Mouse (Mus musculus) G1E (cell line): ENCODE results near the gene Frmpd3. TPM values are rescaled to one million over a fixed set of nuclear protein-coding genes. Genes with fewer than 3 reads are reported as not detected.
"Not testable (repeated sequence)": the region's sequence is repeated elsewhere in the genome, so short reads cannot be mapped to it uniquely, and the experiment has no call there.

Source experiments
- ATAC-seq: 2 replicates; pipeline ENCODE4 v1.8.0; 2016; ENCODE audit warnings: mild to moderate bottlenecking; ENCODE audit not compliant: insufficient number of reproducible peaks, poor library complexity, low FRiP score, severe bottlenecking; ENCODE audit errors: extremely low read depth
- DNase-seq: peaks from one replicate; pipeline ENCODE4 v3.0.0; 2012; ENCODE audit warnings: low spot score
- H3K27me3 ChIP-seq: 2 replicates; pipeline ENCODE4 v1.6.1; 2012; ENCODE audit warnings: mild to moderate bottlenecking, low read length, inconsistent platforms; ENCODE audit not compliant: insufficient read depth
- H3K36me3 ChIP-seq: replicated peaks from 2 replicates; pipeline ENCODE3; 2012; ENCODE audit warnings: mild to moderate bottlenecking, inconsistent platforms
- H3K4me1 ChIP-seq: 2 replicates; pipeline ENCODE4 v1.6.1; 2012; ENCODE audit warnings: low read depth, low read length, inconsistent platforms, mixed read lengths; ENCODE audit not compliant: insufficient read depth
- H3K4me3 ChIP-seq: 2 replicates; pipeline ENCODE4 v1.5.1; 2012; ENCODE audit warnings: low read depth, mild to moderate bottlenecking, inconsistent platforms, low read length, moderate library complexity, mixed read lengths
- H3K9me3 ChIP-seq: replicated peaks from 2 replicates; pipeline ENCODE4 v1.6.1; 2012; ENCODE audit warnings: inconsistent platforms
- CTCF ChIP-seq: IDR thresholded peaks from 2 replicates; pipeline ENCODE4 v1.5.1; 2012; ENCODE audit warnings: low read depth, low read length, inconsistent platforms, mixed read lengths
- GATA1 ChIP-seq: IDR thresholded peaks from 2 replicates; pipeline ENCODE4 v1.6.1; 2012; ENCODE audit warnings: borderline replicate concordance, low read length, inconsistent platforms, mixed read lengths
- GATA2 ChIP-seq: IDR thresholded peaks from 2 replicates; pipeline ENCODE4 v1.6.1; 2012; ENCODE audit warnings: low read depth, low read length, inconsistent platforms, borderline replicate concordance
- POLR2AphosphoS5 ChIP-seq: IDR thresholded peaks from 2 replicates; pipeline ENCODE4 v1.6.1; 2012; ENCODE audit warnings: low read depth, low read length, inconsistent platforms; ENCODE audit not compliant: insufficient replicate concordance
- TAL1 ChIP-seq: conservative IDR thresholded peaks from 2 replicates; pipeline ENCODE4 v1.6.1; 2012; ENCODE audit warnings: low read depth, low read length, inconsistent platforms, mixed read lengths
- polyA plus RNA-seq: library from polyadenylated mRNA; stranded (reverse); fragments of >175 nt; gene quantifications from 2 replicates; pipeline ENCODE4 v1.2.3, GENCODE M21; 2012
- total RNA-seq, 2 experiments: library from RNA; stranded (forward) in 1 of 2; stranded (reverse) in 1 of 2; fragments of 200-1000 nt in 1 of 2; fragments of >200 nt in 1 of 2; fragmentation: Nextera tagmentation in 1 of 2; gene quantifications; 2 replicates each; pipeline ENCODE4 v1.2.3; 2014 to 2017

Gene Frmpd3
- total RNA-seq (2014; fragmentation: Nextera tagmentation) (not detected in 2 replicates), total RNA-seq (2017) (0.05 and 0.06 TPM in 2 replicates), polyA plus RNA-seq (not detected in 2 replicates)

GRCm38 (mm10) chrX:140341656-140342392, at the start of gene Frmpd3:
TSS of gene Frmpd3 (plus strand) at chrX:140342263.
- H3K4me3 ChIP-seq: no peak within 1 kb of the TSS
- H3K9me3 ChIP-seq: no peaks in the 10 kb centered on the region
- no peaks in the 10 kb centered on the region for H3K36me3 ChIP-seq
- ATAC-seq (no peak), DNase-seq (no peak)
- no peak for TF ChIP-seq POLR2AphosphoS5
- no peak for TF ChIP-seq GATA1
- no peak for TF ChIP-seq TAL1
- no peak for TF ChIP-seq CTCF
- no peak for TF ChIP-seq GATA2
- peaks cover 21% of the 10 kb centered on the region; the same call in 1 of the 2 replicates for H3K27me3 ChIP-seq
- H3K4me1 ChIP-seq: no peaks in the 10 kb centered on the region

DNA sequence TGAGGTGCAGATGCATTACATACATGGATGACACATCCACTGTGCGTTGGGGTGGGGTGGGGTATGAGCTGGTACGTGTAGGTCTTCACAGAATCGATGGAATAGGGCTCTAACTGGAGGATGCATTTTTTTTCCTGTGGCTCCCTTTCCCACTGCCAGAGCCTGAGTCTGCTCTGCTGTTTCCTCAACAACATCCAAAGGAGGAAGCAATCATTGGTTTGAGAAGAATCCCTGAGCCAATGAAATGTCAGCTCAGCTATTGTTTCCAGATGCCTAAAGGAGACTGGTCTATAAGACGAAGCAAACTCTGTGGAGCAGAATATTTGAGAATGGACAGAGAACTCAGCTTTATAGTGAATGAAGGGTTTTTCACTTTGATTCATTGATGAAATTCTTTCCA, 38.3 kb upstream of the Frmpd3 start:
- DNase-seq (no peak), ATAC-seq (no peak)
- no peak for TF ChIP-seq GATA1
- TF ChIP-seq GATA2: no peak
- no peak for TF ChIP-seq POLR2AphosphoS5
- no peak for TF ChIP-seq TAL1
- TF ChIP-seq CTCF: no peak
- Histone ChIP-seq H3K4me3 (no peak overlapping the region), H3K36me3 (no peaks in the 10 kb centered on the region), H3K9me3 (no peaks in the 10 kb centered on the region), H3K27me3 (no peaks in the 10 kb centered on the region), H3K4me1 (no peaks in the 10 kb centered on the region)

DNA sequence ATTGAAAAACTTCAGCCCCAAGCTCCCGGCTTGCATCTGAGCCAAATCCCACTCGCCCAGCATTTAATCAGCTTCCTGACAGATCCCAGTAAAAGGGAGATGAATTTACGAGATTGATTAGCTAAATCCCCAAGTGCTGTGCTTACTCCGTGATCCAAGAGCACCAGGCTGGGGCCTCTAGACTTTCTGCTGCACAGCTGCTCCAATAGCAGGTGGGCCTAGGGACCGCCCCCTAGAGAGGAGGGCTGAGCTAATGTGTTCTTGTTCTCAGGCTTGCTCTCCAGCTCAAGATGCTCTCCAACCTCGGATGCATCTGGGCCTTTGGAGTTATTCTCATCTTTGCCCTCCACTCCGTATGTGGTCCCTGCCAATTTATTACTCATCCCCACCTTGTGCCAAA, 36.4 kb upstream of the Frmpd3 start:
- Histone ChIP-seq H3K36me3 (no peaks in the 10 kb centered on the region), H3K9me3 (no peaks in the 10 kb centered on the region), H3K4me1 (no peaks in the 10 kb centered on the region), H3K4me3 (no peak overlapping the region), H3K27me3 (no peaks in the 10 kb centered on the region)
- TF ChIP-seq GATA1 (no peak), CTCF (no peak), TAL1 (no peak), GATA2 (no peak), POLR2AphosphoS5 (no peak)
- ATAC-seq: no peak
- no peak for DNase-seq

DNA sequence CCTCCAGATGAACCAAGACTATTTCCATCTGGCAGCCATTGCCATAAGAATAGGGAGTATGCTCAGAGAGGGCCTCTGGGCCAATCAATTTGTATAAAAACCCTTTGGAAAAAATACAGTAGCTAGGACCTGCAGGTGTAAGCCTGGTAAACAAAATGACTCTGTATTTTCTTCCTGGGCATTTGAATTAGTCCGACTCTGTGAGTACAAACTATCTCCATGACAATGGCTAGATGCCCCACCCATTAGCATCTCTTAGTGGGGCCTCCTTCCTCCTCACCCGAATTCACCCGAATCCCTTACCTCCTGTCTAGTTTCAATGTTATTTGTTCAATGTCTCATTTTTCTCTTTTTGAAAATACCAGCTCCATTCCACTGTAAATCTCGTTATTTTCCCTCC, 24.1 kb upstream of the Frmpd3 start:
- Histone ChIP-seq H3K4me1 (no peaks in the 10 kb centered on the region), H3K36me3 (no peaks in the 10 kb centered on the region), H3K9me3 (no peaks in the 10 kb centered on the region), H3K4me3 (no peak overlapping the region), H3K27me3 (no peaks in the 10 kb centered on the region)
- DNase-seq (no peak), ATAC-seq (no peak)
- no peak for TF ChIP-seq CTCF
- TF ChIP-seq TAL1: no peak
- TF ChIP-seq POLR2AphosphoS5: no peak
- TF ChIP-seq GATA1: no peak
- no peak for TF ChIP-seq GATA2

GRCm38 (mm10) chrX:140319131-140319530, 22.9 kb upstream of the Frmpd3 start:
- DNase-seq (no peak), ATAC-seq (no peak)
- H3K9me3 ChIP-seq: no peaks in the 10 kb centered on the region
- no peaks in the 10 kb centered on the region for H3K36me3 ChIP-seq
- H3K4me3 ChIP-seq: no peak overlapping the region
- H3K27me3 ChIP-seq: no peaks in the 10 kb centered on the region
- TF ChIP-seq CTCF (no peak), POLR2AphosphoS5 (no peak), GATA1 (no peak), GATA2 (no peak), TAL1 (no peak)
- no peaks in the 10 kb centered on the region for H3K4me1 ChIP-seq

DNA sequence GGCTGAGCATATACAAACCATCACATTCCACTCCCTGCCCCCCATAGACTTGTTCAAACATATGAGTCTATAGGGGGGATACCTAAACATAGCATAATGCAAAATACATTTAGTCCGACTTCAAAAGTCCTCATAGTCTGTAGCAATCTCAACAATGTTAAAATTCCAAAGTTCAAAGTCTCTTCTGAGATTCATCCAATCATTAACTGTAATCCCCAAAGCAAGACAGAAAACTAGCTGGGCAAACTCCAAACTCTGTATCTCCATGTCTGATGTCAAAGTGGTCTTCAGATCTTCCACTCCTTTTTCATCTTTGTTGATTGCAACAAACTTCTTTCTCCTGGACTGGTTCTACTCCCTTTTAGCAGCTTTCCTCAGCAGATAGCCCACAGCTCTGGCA, 21.4 kb upstream of the Frmpd3 start:
- not testable (repeated sequence) for H3K27me3 ChIP-seq, H3K4me1 ChIP-seq, H3K36me3 ChIP-seq, H3K9me3 ChIP-seq, H3K4me3 ChIP-seq, DNase-seq, ATAC-seq
